ENCODE assay signal across 15 mouse cellular contexts in genomic region chr16:92979620-92980330, GRCm38 (mm10).
DNase-seq lines count a peak whose midpoint lies in the region; TF ChIP-seq lines count a peak whose summit lies in the region.
"Had no signal": no experiment of that assay in that cellular context is flagged by ENCODE, and none has a peak within 500 bp of the region (broad histone marks: within the 10 kb centered on the region; RNA-seq: fewer than 3 reads in every experiment).

No protein-coding gene starts in this region.

- no peak overlapping the region for H3K4me3 ChIP-seq in myocyte
- H3K4me3 ChIP-seq: embryonic facial prominence, embryonic 15.5 days; heart, embryonic 12.5 days; lung, embryonic 15.5 days; neural tube, embryonic 12.5 days had no signal

- TF ChIP-seq POLR2A in myocyte (IDR thresholded peaks at IDR 0.05; ENCODE audit: insufficient read length, low read depth), result no peak

- H3ac ChIP-seq in myocyte (ENCODE audit: control insufficient read depth, insufficient read length), result no peak overlapping the region

- no peaks in the 10 kb centered on the region for H3K79me2 ChIP-seq in myocyte (ENCODE audit: control insufficient read depth, insufficient read depth)

- H3K36me3 ChIP-seq in myocyte (ENCODE audit: control insufficient read depth, insufficient read depth), result no peaks in the 10 kb centered on the region
- H3K36me3 ChIP-seq: embryonic facial prominence, embryonic 15.5 days; heart, embryonic 12.5 days; lung, embryonic 15.5 days; neural tube, embryonic 12.5 days had no signal

- peak overlapping the region; percentile 44 for H3K4me2 ChIP-seq in myocyte (ENCODE audit: low read depth)
- H3K4me2 ChIP-seq: embryonic facial prominence, embryonic 15.5 days; heart, embryonic 12.5 days; lung, embryonic 15.5 days; neural tube, embryonic 12.5 days had no signal

- no peaks in the 10 kb centered on the region for H3K27me3 ChIP-seq in myocyte (ENCODE audit: control insufficient read depth, insufficient read depth, insufficient read length)
- H3K27me3 ChIP-seq: embryonic facial prominence, embryonic 15.5 days; lung, embryonic 15.5 days; neural tube, embryonic 12.5 days had no signal

- peak; percentile 26 for DNase-seq in testis, postnatal 10 days (ENCODE audit: low spot score)
- DNase-seq in testis, postnatal 14 days (ENCODE audit: low spot score), result no peak
- peak; percentile 70 for DNase-seq in CD4-positive helper T cell, adult 2 months (ENCODE audit: low read depth, low spot score)
- DNase-seq in adrenal gland, adult 2 months, result peak; percentile 83
- DNase-seq in gastrocnemius, postnatal 4 days (ENCODE audit: low spot score in 2 of 2), result no peak
- DNase-seq in cerebellum, postnatal 36 days, result no peak
- DNase-seq: cerebellum, adult 11 months; cerebellum, postnatal 10 days; forebrain, postnatal 0 days; lung, postnatal 4 days had no signal

TF ChIP-seq in myocyte, 11 proteins besides CTCF, POLR2A, EP300 and RAD21:
- TF ChIP-seq REST (IDR thresholded peaks at IDR 0.05; ENCODE audit: insufficient read depth, insufficient read length) (no peak), POLR2AphosphoS2 (IDR thresholded peaks at IDR 0.05; ENCODE audit: insufficient read length, low read depth) (no peak), TCF12 (IDR thresholded peaks at IDR 0.05; ENCODE audit: insufficient read depth, poor library complexity, severe bottlenecking) (peak; percentile 65), SRF (IDR thresholded peaks at IDR 0.05; ENCODE audit: control insufficient read depth, insufficient read length, low read depth) (no peak), CEBPB (IDR thresholded peaks at IDR 0.05; ENCODE audit: insufficient read depth, poor library complexity, severe bottlenecking) (peak; percentile 66), E2F4 (IDR thresholded peaks at IDR 0.05; ENCODE audit: insufficient read depth) (no peak), MYOD1 (IDR thresholded peaks at IDR 0.05; ENCODE audit: control insufficient read depth in 1 of 3, insufficient read length in 2 of 3, low read depth in 2 of 3) (peak; percentile 78 to 92 (median 81)), MYOG (IDR thresholded peaks at IDR 0.05; ENCODE audit: control insufficient read depth in 1 of 3, insufficient read depth in 1 of 3, insufficient read length in 2 of 3, low read depth in 2 of 3) (peak; percentile 10 to 88 (median 58)), MAX (IDR thresholded peaks at IDR 0.05; ENCODE audit: low read depth) (no peak), TCF3 (IDR thresholded peaks at IDR 0.05; ENCODE audit: insufficient read length, low read depth) (no peak), USF1 (IDR thresholded peaks at IDR 0.05; ENCODE audit: low read depth) (no peak)

Comparison
In these comparisons a context has a peak if more than half of its experiments do, and no peak if none do; other contexts are left out.
1. DNase-seq: peak in testis, postnatal 10 days (single experiment), CD4-positive helper T cell, adult 2 months (single experiment) and adrenal gland, adult 2 months (single experiment); none in testis, postnatal 14 days (single experiment), gastrocnemius, postnatal 4 days (0 of 2) and cerebellum, postnatal 36 days (0 of 2).